Mouse (Mus musculus) cortical plate, adult 2 months (tissue): Measurements from ENCODE around the gene Kif13a.

Experiments
- CTCF ChIP-seq: fragments of 200-500 bp; IDR thresholded peaks from 2 replicates; pipeline ENCODE4 v1.5.1; 2011; ENCODE audit warnings: mild to moderate bottlenecking, control low read depth, low read length; ENCODE audit not compliant: insufficient read depth; ENCODE audit errors: extremely low read depth
- POLR2A ChIP-seq: fragments of 200-500 bp; IDR thresholded peaks from 2 replicates; pipeline ENCODE4 v1.6.1; 2011; ENCODE audit warnings: mild to moderate bottlenecking, low read length, control low read depth; ENCODE audit not compliant: insufficient read depth; ENCODE audit errors: extremely low read depth

- no peak for TF ChIP-seq CTCF
- no peak for TF ChIP-seq POLR2A
Measured at GRCm38 (mm10) chr13:46843646-46844045, 86.0 kb downstream of the Kif13a start.
